Mouse (Mus musculus) central nervous system, embryonic 11.5 days (tissue): ENCODE results near the gene Rgcc. TPM values are rescaled to one million over a fixed set of nuclear protein-coding genes. Genes with fewer than 3 reads are reported as not detected.

Experiments
- polyA plus RNA-seq: library from polyadenylated mRNA; depleted of rRNA; stranded (reverse); fragments of >200 nt; gene quantifications from 2 replicates; pipeline ENCODE4 v1.2.3, GENCODE M21; 2012; rRNA removed

Gene Rgcc
- 36.4 and 38.9 TPM in 2 replicates for polyA plus RNA-seq

GRCm38 (mm10) chr14:79301466-79301875, at the start of gene Rgcc:
Gene Rgcc (minus strand): TSS chr14:79301645.

Other genes with a start within 250 kb of the Rgcc start
- not detected in 2 replicates for gene Zfp957, start 54.3 kb downstream of the Rgcc start, polyA plus RNA-seq
- 24.2 and 25.3 TPM in 2 replicates for gene Naa16, start 89.1 kb upstream of the Rgcc start, polyA plus RNA-seq
- gene Mtrf1, start 96.1 kb upstream of the Rgcc start, polyA plus RNA-seq = 6.3 and 7.1 TPM in 2 replicates
- gene Kbtbd7, start 124.9 kb upstream of the Rgcc start, polyA plus RNA-seq = 8.4 and 11.1 TPM in 2 replicates
- gene Kbtbd6, start 150.2 kb upstream of the Rgcc start, polyA plus RNA-seq = 3.8 and 3.9 TPM in 2 replicates
- 6.1 and 8.5 TPM in 2 replicates for gene Elf1, start 179.5 kb upstream of the Rgcc start, polyA plus RNA-seq
- 29.7 and 53.5 TPM in 2 replicates for gene Wbp4, start 179.9 kb upstream of the Rgcc start, polyA plus RNA-seq